Mouse (Mus musculus): ENCODE results near the gene Iqca.
A peak's percentile ranks its signal among the peaks of the same experiment; 100 is the strongest.

Gene Iqca

DNA sequence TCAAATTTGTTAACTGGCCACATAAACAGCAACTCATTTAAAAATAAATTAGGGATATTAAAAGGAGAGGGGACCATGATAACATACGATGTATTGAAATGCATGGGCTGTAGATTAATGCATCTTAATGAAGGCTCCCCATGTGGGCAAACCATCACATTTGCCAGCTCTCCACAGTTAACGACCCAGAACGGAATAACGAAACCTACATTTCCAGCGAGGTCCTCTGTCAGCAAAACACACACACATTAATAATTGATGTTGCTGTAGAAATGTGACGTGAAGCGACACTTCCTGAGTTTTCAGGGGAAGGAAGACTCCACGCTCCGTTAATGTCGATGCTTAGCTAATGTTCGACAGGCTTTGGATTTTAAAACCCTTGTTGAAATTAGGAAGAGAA is 20.8 kb downstream of the Iqca start:
- DNase-seq: no peak

DNA sequence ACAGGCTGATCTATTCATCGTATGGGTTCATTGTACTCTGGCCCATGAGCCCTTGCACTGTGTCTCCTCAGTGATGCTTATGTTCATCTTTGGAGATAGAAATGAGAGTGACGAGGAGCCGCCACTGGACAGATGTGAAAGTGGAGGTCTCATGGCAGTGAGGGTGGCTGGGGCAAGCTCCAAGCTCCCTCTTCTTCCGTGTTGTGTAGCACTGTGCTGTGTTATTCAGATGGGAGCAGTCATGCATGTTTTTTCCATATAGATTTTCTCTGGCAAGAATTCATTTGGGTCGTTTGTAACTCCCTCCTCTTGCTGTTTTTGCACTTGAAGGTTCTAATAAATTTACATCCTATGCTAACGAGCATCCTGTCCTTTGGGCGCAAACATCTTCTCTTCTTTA is 21.2 kb downstream of the Iqca start:
- DNase-seq: no peak

DNA sequence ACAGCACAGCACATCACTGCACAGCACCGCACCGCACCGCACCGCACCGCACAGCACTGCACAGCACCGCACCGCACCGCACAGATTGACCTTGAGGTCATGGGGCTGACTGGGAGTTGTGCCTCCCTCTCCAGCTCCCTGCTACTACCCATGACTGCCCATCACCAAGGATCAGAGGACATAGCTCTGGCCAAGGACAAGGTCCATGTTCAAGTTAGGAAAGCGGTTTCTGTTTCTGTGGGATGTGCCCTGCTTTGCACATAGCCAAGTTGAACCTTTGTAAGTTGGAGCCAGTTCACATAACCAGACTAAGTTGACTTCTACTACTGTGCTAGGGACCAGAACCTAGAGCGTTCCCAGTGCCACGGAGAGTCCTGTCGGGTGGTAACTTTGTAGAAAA is 28.6 kb downstream of the Iqca start:
- peak; percentile 39 to 55 for DNase-seq

DNA sequence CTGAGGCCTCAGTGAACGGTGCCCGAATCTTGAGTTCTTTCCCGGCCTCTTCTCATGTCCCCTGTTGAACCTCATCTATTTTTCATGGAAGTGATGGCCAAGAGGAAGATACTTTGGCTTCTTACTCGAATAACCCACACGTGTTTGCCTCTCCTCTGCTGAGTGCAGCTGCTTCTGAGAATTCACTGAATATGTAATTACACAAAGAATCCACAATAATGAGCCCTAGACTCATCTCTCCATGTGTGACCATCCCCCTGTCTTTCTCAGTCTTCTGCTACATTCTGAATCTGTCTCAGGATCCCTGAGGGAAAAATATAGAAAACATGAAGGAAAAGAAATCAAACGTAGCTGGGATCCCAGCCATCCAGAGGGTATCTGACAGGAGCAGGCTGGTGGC is 32.5 kb downstream of the Iqca start:
- no peak for DNase-seq

DNA sequence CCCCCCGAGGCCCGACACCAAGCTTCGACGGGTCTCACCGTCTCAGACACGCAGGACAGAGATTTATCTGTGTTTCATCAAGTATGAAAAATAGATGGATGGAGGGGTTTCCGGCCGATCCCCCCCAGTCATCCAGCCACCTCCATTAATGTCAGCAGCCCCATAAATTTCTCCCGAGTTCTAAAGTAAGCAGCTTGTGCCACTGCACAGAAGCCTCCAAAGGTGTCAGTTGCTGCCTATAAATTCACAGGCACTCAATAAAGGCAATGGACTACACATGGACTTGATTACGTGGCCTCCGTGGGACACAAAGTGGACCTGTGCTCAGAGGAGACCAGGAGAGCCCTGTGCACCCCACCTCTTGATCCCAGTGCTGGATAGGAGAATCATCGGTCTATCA is 34.0 kb downstream of the Iqca start:
- no peak for DNase-seq

DNA sequence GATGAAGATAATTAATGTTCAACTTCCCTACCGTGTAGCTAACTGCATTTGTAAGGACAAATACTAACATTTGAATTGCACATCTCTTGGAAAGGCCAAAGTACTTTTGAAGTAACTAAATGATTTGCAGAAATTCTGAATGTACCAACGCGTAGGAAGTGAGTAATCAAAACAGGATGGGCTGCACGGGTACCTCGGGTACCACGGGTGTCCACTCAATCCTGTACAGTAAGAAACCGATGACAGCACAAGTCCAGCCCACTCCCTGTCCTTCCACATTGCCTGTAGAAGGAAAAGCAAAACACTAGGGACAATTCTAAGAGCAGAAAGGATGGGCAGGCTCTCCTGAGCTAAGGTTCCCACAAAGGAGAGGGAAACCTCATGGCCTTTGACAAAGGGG is 36.0 kb downstream of the Iqca start:
- DNase-seq: no peak

DNA sequence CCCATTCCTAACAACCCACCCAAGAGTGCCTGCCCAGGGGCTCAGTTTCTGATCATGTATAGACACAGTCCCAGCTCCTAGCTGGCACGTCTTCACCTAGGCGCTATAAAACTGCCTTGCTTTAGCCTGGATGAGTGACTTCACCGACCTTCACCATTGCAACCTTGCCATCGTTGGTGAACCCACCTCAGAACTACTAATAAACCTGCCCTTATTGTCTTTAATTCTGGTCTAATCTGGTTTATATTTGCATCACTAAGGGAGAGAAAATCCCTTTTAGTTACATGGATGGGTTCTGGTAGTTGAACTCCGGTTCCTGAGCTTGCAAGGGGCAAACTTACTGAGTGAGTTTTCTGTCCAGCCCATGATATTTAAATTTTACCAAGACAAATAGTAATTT is 38.6 kb downstream of the Iqca start:
- no peak for DNase-seq

DNA sequence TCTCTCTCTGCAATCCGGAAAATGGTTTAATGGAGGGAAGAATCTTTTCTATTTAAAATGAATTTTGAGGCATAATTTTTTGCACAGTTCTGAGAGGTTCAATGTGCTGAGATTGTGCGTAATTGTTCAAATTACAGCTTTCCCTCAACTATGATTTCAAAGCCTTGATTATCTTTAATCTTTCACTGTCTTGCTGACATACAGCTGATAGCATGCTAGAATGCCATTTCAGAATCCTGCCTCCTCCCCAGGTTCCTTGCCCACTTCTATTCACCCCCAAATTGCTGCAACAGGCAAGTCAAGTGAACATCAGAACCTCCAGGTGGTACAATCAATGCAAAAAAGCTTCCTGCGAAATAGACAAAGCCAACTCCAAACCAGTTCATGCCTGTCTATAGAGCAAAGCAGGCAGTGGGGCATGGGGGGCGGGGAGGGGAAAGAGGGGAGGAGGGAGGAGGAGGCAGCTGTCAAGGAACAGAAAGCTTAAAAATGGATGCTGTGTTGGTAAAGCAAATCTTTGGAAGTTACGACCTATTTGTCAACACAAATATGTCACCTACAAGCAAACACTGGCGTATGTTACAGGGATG is 39.5 kb downstream of the Iqca start:
- DNase-seq: no peak

DNA sequence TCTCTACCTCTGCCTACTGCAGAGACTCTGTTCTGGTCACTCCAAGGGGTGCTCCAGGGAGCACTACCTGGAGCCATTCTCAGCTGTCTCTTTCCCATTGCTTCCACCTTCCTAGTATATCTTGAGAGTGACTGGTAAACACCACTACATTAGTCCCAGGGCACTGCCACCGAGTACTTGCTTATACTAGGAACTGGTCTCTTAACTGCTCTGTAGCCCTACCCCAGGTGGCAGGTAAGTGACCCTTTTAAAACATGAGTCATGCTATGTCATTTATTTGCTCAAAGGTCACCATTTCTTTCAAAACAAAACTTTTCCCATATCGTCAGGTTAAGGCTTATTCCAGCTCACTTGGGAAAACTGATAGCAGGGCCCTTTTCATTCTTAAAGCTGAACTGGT is 40.5 kb downstream of the Iqca start:
- no peak for DNase-seq

DNA sequence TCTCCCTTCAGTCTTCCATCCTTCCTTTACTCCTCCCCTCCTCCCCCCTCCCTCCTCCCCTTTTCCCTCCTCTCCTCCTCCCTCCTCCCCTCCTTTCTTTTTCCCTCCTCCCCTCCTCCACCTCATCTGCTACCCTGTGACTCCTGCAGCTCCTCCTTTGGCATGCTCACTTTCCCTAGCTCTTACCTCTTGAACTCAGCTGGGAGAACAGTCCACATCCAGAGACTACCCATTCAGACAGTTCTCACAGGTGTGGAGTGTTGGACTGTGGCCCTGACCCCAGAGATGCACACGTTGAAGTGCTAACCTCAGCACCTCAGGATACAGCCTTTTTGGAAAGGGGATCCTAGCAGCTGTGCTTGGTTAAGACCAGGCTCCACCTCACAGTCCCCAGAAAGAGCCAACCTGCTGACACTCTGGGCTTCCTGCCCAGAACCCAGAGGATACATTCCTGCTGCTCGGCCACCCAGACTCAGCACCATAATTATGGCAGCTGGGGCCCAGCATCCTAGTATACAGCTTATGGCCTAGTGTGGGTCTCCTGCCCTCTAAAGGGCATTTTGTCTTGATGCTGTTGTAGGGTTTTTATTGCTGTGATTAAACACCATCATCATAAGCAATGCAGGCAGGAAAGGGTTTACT is 41.9 kb downstream of the Iqca start:
- peak; percentile 85 to 87 for DNase-seq

DNA sequence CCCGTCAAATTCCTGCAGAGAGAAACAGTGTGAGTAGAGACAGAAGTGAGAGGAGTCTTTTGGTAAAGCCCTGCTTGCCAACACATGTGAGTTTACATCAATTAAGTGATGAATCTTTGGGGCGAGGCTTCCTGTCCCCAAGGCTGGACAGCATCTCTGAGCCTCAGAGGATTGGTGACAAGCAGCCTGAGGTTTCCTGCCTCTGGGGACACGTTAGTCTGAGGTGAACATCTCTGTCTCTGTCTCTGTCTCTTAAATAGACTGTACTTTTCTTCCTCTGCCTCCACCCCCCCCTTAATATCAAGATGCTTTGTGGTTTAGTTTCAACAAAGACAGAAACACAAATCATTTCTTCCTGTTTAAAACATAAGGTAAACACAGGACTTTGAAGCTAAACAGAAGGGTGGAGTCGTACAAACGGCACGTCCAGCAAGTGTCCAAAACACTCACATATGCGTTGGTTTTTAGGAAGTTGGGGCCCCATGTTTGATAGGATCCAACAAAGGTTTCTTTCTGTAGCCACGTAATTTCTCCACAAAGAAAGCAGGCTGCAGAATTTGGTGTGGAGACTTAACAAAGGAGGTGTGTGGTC is 49.2 kb downstream of the Iqca start:
- no peak for DNase-seq

DNA sequence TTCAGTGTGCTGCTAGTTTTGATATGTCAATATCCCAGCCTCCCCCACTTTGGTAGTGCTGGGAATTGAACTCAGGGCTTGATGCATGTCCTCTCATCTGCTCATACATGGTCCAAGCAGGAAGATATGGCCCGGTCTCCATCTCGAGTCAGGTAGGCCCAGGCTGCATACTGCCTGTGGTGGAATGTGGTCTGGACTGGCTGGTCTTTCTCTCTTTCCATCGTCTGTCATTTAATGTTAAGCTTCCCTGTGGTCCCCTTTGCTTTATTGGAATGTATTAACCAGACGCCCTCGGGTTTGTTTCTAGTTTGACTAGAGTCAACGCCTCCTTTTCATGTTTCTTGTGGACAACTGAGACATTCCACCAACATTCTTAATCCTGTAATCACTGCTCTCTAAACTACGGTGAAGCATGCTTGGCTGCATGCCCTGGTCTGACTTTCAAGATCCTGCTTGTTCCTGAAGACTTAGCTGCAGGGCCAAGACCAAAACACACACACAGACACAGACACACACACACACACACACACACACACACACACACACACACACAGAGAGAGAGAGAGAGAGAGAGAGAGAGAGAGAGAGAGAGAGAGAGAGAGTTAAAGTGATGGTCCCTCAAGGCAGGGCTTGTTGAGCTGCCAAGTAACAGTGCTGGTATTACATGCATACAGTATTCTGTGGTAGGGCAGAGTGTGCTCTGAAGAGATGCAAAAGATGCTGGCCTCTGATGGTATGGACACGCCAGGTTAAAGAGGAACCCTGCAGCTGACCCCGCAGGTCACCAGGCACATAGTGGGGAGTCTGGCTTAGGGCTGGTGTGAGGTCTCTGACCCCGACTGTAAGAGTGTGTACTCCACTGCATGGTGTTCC is 52.6 kb downstream of the Iqca start:
- DNase-seq: peak in 1 of 2 experiments; percentile 41

DNA sequence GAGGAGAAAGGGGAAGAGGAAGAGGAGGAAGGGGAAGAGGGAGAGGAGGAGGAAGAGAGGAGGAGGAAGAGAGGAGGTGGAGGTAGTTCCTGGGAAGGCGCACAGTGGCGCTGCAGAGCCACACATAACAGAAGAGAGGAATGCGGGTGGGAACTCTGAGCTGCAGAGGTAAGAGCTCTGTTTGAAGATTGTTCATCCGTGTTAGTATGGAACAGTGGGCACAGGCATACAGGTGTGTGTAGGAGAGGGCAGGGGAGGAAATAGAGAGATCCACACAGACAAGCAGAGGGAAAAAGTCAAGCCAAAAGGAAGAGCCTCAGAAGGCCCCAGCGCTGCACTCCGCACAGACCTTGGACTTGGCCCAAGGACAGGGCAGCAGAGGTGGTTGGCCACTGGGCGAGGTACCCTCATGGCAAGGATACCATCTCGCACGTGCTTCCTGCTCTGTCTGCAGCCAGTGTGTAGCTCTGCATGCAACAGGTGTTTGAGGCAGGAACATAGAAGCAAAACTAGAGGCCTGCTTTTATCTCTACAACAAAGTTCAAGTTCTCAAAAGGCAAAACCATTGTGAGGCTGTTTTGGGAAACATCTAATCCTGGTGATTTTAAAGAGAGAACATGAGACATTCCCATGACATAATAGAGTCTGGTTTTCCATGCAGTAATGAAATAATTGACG is 60.2 kb downstream of the Iqca start:
- peak; percentile 9 to 52 for DNase-seq

DNA sequence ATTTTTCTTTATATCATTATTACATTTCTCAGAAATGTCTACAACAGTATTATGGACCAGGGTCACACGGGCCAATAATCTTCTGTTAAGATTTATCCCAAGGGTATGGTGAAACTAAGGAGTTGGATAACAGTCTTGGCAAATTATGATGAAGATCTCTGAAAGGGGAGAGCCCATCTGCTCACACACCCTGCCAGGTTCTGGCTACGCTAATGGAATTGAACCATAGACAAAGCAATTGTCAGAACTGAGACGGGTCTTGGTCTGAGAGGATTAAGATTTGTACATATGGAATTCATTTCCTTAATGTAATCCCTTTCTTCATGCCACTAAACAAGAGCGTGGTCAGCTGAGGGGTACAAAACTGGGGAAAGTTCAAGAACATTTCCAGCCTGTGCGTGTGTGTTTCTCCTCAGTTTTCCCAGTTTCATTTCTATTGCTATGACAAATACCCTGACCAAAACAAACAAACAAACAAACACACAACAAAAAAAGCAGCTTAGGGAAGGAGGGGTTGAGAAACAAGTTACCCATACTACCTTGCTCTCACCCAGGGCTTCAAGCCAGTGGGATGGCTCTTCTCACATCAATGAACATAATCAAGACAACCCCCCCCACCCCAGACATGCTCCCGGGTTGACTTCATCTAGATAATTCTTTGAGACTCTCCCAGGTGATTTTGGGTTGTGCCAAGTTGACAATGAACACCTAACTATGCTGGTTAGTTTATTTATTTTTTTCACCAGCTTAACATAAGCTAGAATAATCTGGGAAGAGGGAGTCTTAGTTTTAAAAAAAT is 64.8 kb downstream of the Iqca start:
- DNase-seq: no peak

DNA sequence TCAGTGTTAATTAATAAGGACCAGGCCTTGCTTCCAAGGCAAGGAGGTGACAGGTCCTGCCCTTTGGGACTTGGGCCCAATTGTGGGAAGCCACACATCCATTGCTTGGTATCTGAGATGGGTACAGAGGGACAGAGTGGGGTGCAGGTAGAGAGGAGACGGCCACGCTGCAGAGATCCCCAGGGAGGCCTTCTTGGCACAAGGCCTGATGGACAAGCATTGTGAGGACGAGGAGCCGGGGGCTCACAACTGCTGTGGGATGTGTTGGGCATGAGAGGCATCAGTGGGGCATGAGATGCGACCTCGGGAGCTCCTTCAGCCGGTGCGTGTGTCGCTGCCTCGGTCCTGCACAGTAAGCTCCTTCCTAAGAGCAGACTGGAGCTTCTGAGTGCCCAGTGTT is 66.7 kb downstream of the Iqca start:
- no peak for DNase-seq

DNA sequence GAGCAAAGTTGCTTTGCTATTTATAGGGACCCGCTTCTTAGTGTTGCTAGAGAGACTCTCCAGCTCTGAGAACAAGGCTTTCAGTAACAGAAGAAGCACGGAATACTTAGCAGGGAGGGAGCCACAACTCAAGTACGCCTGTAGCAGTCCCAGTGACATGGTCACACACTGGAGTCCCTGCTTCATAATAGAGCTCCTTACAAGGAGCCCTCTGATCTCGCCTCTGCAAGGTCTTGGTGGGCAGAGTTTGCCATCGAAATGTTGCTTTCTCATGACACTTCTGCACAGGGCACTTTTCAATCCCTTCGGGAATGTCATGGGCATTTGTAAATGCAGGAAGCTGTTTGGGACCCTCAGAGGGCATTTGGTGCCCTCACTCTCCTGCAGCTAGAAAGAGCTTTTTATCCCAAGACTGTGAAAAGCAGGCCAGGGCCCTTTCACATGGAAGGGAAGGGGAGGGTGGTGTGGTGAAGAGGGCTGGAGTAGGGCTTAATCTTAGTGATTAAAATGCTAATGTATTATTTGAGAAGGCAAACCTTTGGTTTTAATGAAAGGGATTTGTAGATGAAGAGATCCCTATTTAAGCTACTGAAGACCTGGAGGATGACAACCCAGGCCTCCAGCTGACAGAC is 67.6 kb downstream of the Iqca start:
- no peak for DNase-seq

DNA sequence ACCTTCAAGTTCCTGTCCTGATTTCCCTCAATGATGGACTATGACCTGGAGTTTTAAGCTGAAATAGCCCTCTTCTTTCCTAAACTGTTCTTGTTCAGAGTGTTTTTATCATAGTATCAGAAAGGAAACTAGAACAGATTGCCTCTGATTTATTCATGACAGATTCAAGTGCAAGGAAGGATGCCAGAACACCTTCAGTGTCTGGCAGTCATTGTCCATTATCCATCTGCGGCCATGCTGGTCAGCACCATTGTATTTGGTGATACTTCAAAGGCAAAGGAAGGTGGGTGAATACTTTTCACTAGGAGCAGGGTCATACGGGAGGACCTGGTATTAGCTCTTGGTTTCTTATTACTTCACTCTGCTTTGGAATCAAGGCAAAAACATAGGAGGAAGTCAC is 76.9 kb downstream of the Iqca start:
- no peak for DNase-seq

DNA sequence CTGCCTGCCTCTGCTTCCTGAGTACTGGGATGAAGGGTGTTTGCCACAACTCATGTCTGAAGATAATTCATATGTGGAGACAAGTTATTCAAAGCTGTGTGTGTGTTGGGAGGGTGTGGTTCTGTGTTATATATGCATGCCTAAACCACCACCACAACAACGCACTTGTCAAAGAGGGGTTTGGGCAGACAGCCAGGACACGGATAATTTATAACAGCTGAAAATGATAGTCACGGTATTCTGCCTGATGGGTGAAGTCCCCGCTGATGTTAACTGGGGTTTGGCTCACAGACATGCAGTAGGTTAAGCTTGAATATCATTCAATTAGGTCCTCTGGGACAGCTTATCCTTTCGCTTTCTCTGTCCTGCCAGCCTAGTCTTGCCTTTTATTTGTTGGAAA is 78.4 kb downstream of the Iqca start:
- no peak for DNase-seq

DNA sequence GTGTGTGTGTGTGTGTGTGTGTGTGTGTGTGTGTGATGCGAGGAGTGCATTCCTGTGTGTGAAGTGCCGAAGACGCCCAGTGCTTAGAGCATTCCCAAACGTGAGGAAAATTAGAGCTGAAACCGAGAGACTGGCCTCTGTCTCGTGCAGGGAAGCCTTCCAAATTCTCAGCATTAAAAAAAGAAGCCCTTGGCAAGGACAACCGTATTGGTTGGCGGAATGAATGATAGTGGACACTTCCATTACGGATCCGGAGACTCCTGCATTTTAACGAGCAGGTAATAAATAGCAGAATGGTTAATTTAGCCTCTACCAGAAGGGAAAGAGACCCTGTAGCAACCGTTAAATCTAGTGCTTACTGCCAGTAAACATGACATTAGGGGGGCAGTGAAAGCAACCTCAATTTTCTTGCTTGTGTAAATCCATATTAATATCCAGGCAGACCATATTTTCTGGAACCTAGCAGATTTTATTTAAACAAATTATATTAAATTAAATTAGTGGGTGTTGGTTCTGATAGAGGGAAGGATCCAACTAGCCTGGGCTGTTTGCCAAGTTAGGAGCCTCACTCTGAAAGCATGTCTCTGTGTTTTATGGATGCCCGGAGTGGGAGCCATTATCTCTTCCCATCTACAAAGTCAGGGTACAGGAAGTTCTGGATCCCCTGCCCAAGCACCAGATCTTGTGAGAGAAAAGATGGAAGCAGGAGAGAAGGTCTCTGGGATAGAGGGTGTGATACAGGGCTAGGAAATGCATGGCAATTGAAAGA is 81.2 kb downstream of the Iqca start:
- DNase-seq: no peak

DNA sequence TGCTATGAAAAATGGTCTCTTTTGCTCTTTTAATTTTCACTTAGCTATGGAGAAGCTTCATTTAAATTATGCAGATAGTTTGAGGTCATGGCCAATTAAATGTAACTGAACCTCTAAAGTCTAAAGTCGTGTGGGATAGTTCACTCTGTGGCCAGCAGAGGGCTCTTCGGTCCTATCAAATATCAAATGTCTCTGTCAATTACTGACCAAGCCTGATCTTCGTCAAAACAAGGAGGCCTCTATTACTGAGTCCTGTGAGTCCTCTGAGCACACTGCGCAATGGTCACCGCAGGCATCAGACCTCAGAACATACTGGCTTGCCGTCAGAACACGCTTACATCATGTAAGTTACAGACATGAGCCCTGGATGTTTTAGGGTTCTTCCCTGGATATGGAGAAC is 92.6 kb downstream of the Iqca start:
- peak; percentile 68 to 78 for DNase-seq

DNA sequence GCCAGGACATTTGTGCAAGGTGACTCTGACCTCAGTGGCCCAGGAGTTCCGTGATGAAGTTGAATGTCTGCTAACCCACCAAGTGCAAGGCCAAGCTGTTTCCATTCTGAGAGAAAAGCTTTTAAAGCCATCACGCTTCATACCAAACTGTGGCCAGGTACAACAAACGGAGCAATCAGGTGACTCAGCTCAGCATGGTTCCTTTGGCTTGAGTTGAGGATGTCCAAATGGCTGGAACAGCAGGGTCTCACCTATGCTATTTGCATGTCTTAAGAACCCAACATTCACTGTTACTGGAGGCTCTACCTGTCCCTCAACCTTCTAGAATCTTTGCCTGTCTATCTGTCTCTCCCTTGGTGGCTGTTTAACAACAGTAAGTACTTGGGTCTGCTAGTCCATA is 93.1 kb downstream of the Iqca start:
- DNase-seq: no peak
